Mouse (Mus musculus) cerebellum, postnatal 14 days (tissue): ENCODE results near the gene Apeh.
A peak's percentile ranks its signal among the peaks of the same experiment; 100 is the strongest.

ENCODE experiments used
- DNase-seq, 2 experiments: peaks; one replicate each; pipeline ENCODE4 v3.0.0; 2021; ENCODE audit warnings: mixed read lengths in 2 of 2

The Apeh gene

GRCm38 (mm10) chr9:108049561-108050251, 44.7 kb downstream of the Apeh start:
- DNase-seq: no peak

DNA sequence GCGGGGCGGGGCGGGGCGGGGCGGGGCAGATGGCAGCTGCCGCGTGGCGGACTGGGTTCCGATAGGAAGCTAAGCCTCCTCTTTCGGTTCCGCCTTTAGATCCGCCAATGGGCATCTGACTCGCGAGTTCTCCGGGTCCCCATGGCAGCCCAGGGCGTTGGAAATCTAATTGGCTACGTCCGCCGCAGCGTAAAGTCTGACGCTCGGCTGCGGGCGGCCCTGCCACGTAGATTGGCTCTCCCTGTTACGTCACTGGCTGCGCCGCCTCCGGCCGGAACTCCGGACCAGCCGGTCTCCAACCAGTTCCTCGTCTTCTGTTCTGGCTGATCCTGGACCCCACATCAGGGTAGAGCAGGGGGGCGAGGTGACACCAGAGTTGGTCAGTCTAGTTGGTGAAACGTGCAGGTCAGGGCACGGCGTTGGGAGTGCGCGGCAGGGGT, 45.4 kb downstream of the Apeh start, which contains the start of gene Gmppb:
Gene Gmppb, plus strand, starts transcription at position 227 of the 440 bp plus-strand sequence.
- peak; percentile 95 to 97 for DNase-seq

DNA sequence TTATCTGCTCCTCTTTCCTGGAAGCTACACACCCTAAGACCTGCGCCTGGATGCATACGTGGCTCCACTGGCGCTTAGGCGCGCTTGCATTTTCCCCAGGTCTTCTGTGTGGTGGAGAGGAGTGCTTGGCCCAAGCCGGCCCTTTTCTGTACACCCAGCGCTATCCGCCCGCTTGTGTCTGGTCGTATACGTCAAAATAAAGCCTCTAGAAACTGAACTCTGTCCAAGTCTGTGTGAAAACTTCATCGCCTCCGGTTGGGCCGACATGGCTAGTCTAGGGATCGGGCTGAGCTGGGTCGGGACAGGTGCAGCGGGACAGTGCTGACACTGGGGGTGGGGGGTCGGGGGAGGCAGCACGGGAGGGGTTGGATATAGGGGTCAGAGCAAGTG, 45.8 kb downstream of the Apeh start:
- no peak for DNase-seq

- DNase-seq: no peak
Measured at GRCm38 (mm10) chr9:108047601-108048565, 46.5 kb downstream of the Apeh start.

GRCm38 (mm10) chr9:108046582-108046981, 47.8 kb downstream of the Apeh start:
- DNase-seq: no peak

DNA sequence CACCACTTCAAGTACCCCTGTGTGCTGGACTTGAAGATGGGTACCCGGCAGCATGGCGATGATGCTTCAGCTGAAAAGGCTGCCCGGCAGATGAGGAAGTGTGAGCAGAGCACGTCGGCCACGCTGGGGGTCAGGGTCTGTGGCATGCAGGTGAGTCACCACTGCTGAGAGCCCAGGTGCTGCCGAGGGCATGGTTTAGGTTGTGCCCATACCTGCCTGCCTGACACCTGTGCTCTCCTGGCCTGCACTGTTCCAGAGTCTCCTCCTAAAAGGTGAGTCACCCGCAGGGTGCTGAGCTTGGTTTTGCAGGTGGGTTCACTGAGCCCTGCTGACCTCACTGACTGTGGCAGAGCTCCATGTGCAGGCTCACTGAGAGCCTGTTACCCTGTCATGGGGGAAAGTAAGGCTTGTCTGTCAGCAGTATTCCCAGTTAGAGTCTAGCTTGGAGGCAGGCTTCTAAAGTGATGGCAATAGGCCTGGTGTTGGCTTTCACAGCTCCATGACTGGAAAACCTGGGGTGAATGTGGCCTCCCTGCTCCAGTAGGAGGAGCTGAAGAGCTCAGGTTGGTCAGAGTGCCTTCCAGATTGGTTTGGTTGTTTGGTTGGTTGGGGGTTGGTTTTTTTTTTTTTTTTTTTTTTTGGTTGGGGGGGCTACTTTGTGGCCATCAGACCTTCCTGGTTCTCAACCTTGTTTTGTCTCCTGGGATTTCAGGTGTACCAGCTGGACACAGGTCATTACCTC, 49.5 kb downstream of the Apeh start:
- no peak for DNase-seq
